Mouse (Mus musculus) right cerebral cortex, adult 18-20 months (tissue): ENCODE measurements at regions not wholly inside any gene's neighbourhood (a gene's known extent, or its start where the extent isn't known, plus 50 kb on each side); places are given as distances from the start of the nearest gene placed in this dataset.

Experiments used
- DNase-seq: peaks from one replicate; pipeline ENCODE4 v3.0.0; 2022; ENCODE audit warnings: mixed read lengths

- DNase-seq, result no peak
Observed at GRCm38 (mm10) chr2:169033181-169033580, 77.8 kb upstream of the Zfp64 start.

GRCm38 (mm10) chr2:169028531-169029114, 73.2 kb upstream of the Zfp64 start:
- DNase-seq, result no peak

GRCm38 (mm10) chr2:169019037-169019436, 63.6 kb upstream of the Zfp64 start:
- DNase-seq, result no peak

GRCm38 (mm10) chr2:169010271-169010670, 54.9 kb upstream of the Zfp64 start:
- no peak for DNase-seq

GRCm38 (mm10) chr2:169008756-169009155, 53.4 kb upstream of the Zfp64 start:
- DNase-seq, result no peak

GRCm38 (mm10) chr2:169008333-169008732, 52.9 kb upstream of the Zfp64 start:
- DNase-seq, result no peak

GRCm38 (mm10) chr2:169006549-169006948, 51.2 kb upstream of the Zfp64 start:
- no peak for DNase-seq

GRCm38 (mm10) chr2:169005810-169006209, 50.4 kb upstream of the Zfp64 start:
- DNase-seq, result no peak
